Mouse (Mus musculus): ENCODE measurements around the gene Nif3l1. TPM values are rescaled to one million over a fixed set of nuclear protein-coding genes. Genes with fewer than 3 reads are reported as not detected.

Gene Nif3l1
- total RNA-seq, 2 experiments from 2014 or later = 15.6 to 19.1 TPM

GRCm38 (mm10) chr1:58416048-58416447, 28.9 kb upstream of the Nif3l1 start:
- no peak for DNase-seq (ENCODE audit: extremely low spot score in 1 of 2, low spot score in 2 of 2)
- no peak for TF ChIP-seq CTCF (IDR thresholded peaks at IDR 0.05)
- intact Hi-C loops (cut with DNase I) = no loop called here
- Histone ChIP-seq H3K4me3 (no peak overlapping the region), H3K27ac (no peak overlapping the region)

DNA sequence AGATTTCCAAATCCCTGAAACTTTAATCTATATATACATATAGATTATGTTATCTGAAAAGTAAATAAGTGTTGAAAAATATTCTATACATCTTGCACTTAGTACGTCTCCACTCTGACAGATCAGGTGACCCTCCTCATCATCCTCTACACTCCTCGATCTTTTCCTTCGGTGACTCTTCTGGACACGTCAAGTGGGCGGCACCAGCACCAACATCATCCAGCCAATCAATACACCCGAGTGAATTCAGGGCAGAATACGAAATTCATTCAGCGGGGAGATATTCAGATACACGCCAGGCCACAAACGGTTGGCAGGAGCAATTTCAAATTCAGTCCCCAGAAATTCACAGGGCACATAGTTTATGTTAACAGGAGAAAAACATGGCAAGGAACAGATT, 24.9 kb upstream of the Nif3l1 start:
- H3K4me3 ChIP-seq = peak overlapping the region; percentile 15; the same call in 1 of the 2 replicates
- no peak for TF ChIP-seq CTCF (IDR thresholded peaks at IDR 0.05)
- no peak overlapping the region for H3K27ac ChIP-seq
- no peak for DNase-seq (ENCODE audit: extremely low spot score in 1 of 2, low spot score in 2 of 2)
- intact Hi-C loops (cut with DNase I) = no loop called here

DNA sequence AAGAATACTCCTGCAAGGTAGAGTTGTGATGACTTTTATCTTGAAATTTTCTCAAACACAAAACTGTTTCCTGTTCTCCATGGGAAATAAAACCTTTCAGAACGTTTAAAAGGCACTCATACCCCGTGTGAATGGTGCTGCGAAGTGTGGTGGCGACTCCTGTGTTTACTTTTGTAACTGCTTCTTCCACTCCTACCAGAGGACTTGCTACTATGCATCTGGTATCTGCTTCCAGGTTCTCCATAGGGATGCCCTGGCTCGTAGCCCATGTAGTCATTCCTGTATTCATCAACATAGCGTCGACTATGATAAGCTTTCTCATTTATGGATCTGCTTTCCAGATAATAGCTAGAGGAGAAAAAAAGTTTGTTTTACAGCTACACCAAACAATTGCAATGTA, 24.0 kb upstream of the Nif3l1 start:
- DNase-seq (ENCODE audit: extremely low spot score in 1 of 2, low spot score in 2 of 2) = no peak
- Histone ChIP-seq H3K4me3 (peak overlapping the region; percentile 13; the same call in 1 of the 2 replicates), H3K27ac (no peak overlapping the region)
- TF ChIP-seq CTCF (IDR thresholded peaks at IDR 0.05) = no peak; the same call in 1 of the 2 replicates
- intact Hi-C loops (cut with DNase I) = no loop called here

DNA sequence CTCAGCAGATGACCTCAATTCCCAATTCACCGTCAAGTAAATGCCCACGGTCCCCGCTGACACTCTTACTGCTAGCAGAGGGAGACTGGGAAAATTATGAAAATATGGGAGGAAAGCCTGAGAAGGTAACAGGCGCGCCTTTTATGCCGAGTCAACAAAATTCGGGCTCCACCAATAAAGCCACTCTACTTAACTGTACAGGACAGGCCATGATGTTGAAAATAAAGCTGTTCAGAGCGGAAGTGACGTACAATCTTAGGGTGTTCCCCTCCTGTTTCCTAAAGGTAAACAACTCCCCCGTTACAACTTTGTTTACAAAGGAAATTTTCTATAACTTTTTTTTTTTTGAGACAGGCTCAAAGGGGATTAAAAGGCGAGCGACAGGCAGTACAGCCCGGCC, 22.1 kb upstream of the Nif3l1 start:
- no peak for DNase-seq (ENCODE audit: extremely low spot score in 1 of 2, low spot score in 2 of 2)
- intact Hi-C loops (cut with DNase I) = loop anchor here (1.0 kb wide), 1 partner anchor 22 kb away; the partner anchor contains the start of genes Nif3l1 and Ppil3
- H3K27ac ChIP-seq = peak overlapping the region; percentile 99
- H3K4me3 ChIP-seq = peak overlapping the region; percentile 99
- TF ChIP-seq CTCF (IDR thresholded peaks at IDR 0.05) = no peak

DNA sequence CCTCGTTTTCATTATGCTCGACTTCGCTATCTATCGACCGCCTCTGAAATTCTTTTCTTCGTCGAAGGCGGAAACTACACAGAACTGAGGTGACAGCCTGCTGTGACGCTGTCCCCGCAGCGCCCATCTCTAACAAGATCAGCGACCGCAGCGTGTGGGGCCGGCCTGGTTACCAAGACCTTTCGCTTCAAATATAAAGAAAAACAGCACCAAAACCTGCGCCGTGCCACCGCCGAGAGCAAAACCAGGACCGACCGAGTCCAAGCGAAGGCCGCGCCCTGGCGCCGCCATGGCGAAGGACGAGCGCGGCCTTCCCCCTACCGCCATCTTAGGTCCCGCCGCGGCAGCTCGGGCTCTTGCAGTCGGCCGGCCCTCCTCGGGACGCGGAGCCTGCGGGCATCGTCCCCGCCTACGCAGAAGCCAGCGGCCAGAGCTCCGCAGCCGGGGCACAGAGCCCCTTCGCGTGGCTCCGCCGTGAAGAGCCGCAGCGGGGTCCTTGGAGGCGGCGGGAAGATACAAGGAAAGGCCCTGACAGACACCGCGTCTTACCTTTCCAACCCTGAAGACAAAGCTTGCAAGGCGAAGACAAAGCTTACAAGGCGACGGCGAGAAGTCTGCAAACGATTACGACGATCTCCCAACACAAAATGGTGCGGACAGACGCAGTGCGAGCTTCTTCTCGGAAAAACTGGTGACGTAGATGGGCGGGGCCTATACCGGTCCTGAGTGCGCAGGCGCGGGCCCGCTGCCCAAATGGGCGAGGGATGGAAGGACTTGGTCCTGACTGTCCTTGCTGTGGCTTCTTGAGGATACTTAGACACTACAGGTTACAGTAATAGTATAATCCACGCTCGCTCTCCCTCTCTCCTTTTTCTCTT, 21.3 kb upstream of the Nif3l1 start, which contains the start of gene Clk1:
Gene Clk1 (minus strand): TSS at position 696 of the 878 bp plus-strand sequence.
- intact Hi-C loops (cut with DNase I) = loop anchor here (1.0 kb wide), 1 partner anchor 22 kb away; the partner anchor contains the start of genes Nif3l1 and Ppil3
- no peak for TF ChIP-seq CTCF (IDR thresholded peaks at IDR 0.05)
- Histone ChIP-seq H3K4me3 (peak within 1 kb of the TSS; percentile 99), H3K27ac (peak within 1 kb of the TSS; percentile 99)
- peak; percentile 96 to 98 for DNase-seq (ENCODE audit: extremely low spot score in 1 of 2, low spot score in 2 of 2)

GRCm38 (mm10) chr1:58424551-58424950, 20.4 kb upstream of the Nif3l1 start:
- no peak for DNase-seq (ENCODE audit: extremely low spot score in 1 of 2, low spot score in 2 of 2)
- intact Hi-C loops (cut with DNase I) = no loop called here
- Histone ChIP-seq H3K27ac (no peak overlapping the region), H3K4me3 (no peak overlapping the region)
- TF ChIP-seq CTCF (IDR thresholded peaks at IDR 0.05) = no peak

GRCm38 (mm10) chr1:58444691-58445090, 260 bp upstream of the Nif3l1 start:
- peak overlapping the region; percentile 80 for H3K4me3 ChIP-seq
- no peak for TF ChIP-seq CTCF (IDR thresholded peaks at IDR 0.05)
- peak overlapping the region; percentile 80; the same call in 1 of the 2 replicates for H3K27ac ChIP-seq
- intact Hi-C loops (cut with DNase I) = loop anchor here (1.0 to 10.0 kb wide), 4 partner anchors 21 to 1653 kb away; partner anchors contain the start of genes Carf, Orc2, Stradb and Trak2
- no peak for DNase-seq (ENCODE audit: extremely low spot score in 1 of 2, low spot score in 2 of 2)

GRCm38 (mm10) chr1:58445861-58446260, 910 bp downstream of the Nif3l1 start:
- DNase-seq (ENCODE audit: extremely low spot score in 1 of 2, low spot score in 2 of 2) = no peak
- no peak for TF ChIP-seq CTCF (IDR thresholded peaks at IDR 0.05)
- peak overlapping the region; percentile 80 for H3K4me3 ChIP-seq
- intact Hi-C loops (cut with DNase I) = loop anchor here (1.0 to 10.0 kb wide), 4 partner anchors 23 to 1651 kb away; partner anchors contain the start of genes Carf, Orc2, Stradb and Trak2
- H3K27ac ChIP-seq = peak overlapping the region; percentile 80

- TF ChIP-seq CTCF (IDR thresholded peaks at IDR 0.05) = no peak
- H3K27ac ChIP-seq = no peak overlapping the region
- no peak for DNase-seq (ENCODE audit: extremely low spot score in 1 of 2, low spot score in 2 of 2)
- no peak overlapping the region for H3K4me3 ChIP-seq
- intact Hi-C loops (cut with DNase I) = loop anchor here (5.0 to 10.0 kb wide), 2 partner anchors 527 to 1650 kb away; partner anchors contain the start of genes Carf, Stradb, Trak2 and Wdr12
Observed at GRCm38 (mm10) chr1:58447766-58448165, 2.8 kb downstream of the Nif3l1 start.

DNA sequence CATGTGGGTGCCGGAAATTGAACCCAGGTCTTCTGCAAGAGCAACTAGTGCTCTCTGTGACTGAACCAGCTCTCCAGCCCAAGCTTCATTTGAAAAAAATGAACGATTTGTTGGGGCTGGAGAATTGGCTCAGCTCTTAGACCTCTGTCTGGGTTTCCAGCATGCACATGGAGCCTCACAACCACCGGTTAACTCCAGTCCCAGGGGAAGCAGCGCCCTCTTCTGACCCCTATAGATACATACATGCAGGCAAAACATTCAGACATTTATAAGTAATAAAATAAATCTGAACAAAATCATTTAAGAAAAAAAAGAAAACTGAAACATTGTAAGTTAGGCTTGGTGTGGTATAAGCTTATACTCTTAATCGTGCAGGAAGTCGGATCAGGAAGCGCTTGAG, 3.4 kb downstream of the Nif3l1 start:
- intact Hi-C loops (cut with DNase I) = loop anchor here (5.0 to 10.0 kb wide), 2 partner anchors 526 to 1649 kb away; partner anchors contain the start of genes Carf, Stradb, Trak2 and Wdr12

GRCm38 (mm10) chr1:58454316-58454715, 9.4 kb downstream of the Nif3l1 start:
- H3K4me3 ChIP-seq = no peak overlapping the region

More for the DNA sequence above, 3.4 kb downstream of the Nif3l1 start:
- Histone ChIP-seq H3K27ac (no peak overlapping the region), H3K4me3 (no peak overlapping the region)
- DNase-seq (ENCODE audit: extremely low spot score in 1 of 2, low spot score in 2 of 2) = no peak
- TF ChIP-seq CTCF (IDR thresholded peaks at IDR 0.05) = no peak; the same call in 1 of the 2 replicates

DNA sequence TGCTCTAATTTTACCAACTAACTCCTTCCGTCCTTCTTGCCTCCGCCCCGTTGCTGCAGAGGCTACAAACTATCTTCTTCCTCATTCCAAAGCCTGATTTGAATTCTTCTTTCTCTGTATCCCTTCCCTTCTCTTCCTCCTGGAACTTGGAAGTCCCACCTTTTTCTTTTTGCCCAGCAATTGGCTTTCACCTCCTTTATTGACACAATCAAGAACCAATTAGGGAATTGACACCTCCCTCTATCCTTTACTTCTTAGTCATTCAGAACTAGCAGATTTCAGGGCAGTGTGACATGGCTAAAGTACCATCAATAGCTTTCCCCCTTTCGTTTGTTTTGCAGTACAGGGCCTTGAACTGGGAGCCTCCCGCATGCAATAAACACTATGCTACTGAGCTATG, 13.2 kb downstream of the Nif3l1 start:
- Histone ChIP-seq H3K27ac (no peak overlapping the region), H3K4me3 (no peak overlapping the region)
- intact Hi-C loops (cut with DNase I) = no loop called here
- no peak for DNase-seq (ENCODE audit: extremely low spot score in 1 of 2, low spot score in 2 of 2)
- no peak for TF ChIP-seq CTCF (IDR thresholded peaks at IDR 0.05)

More at GRCm38 (mm10) chr1:58454316-58454715, 9.4 kb downstream of the Nif3l1 start:
- intact Hi-C loops (cut with DNase I) = no loop called here
- DNase-seq (ENCODE audit: extremely low spot score in 1 of 2, low spot score in 2 of 2) = no peak
- no peak overlapping the region for H3K27ac ChIP-seq
- no peak for TF ChIP-seq CTCF (IDR thresholded peaks at IDR 0.05)
